Mouse (Mus musculus) G1E (cell line): ENCODE data around the gene Dynlt1b. TPM values are rescaled to one million over a fixed set of nuclear protein-coding genes. Genes with fewer than 3 reads are reported as not detected.
A peak's percentile ranks its signal among the peaks of the same experiment; 100 is the strongest.
"Not testable (repeated sequence)": the region's sequence is repeated elsewhere in the genome, so short reads cannot be mapped to it uniquely, and the experiment has no call there.

Source experiments
- ATAC-seq: 2 replicates; pipeline ENCODE4 v1.8.0; 2016; ENCODE audit warnings: mild to moderate bottlenecking; ENCODE audit not compliant: insufficient number of reproducible peaks, poor library complexity, low FRiP score, severe bottlenecking; ENCODE audit errors: extremely low read depth
- DNase-seq: peaks from one replicate; pipeline ENCODE4 v3.0.0; 2012; ENCODE audit warnings: low spot score
- H3K27me3 ChIP-seq: 2 replicates; pipeline ENCODE4 v1.6.1; 2012; ENCODE audit warnings: mild to moderate bottlenecking, low read length, inconsistent platforms; ENCODE audit not compliant: insufficient read depth
- H3K36me3 ChIP-seq: replicated peaks from 2 replicates; pipeline ENCODE3; 2012; ENCODE audit warnings: mild to moderate bottlenecking, inconsistent platforms
- H3K4me1 ChIP-seq: 2 replicates; pipeline ENCODE4 v1.6.1; 2012; ENCODE audit warnings: low read depth, low read length, inconsistent platforms, mixed read lengths; ENCODE audit not compliant: insufficient read depth
- H3K4me3 ChIP-seq: 2 replicates; pipeline ENCODE4 v1.5.1; 2012; ENCODE audit warnings: low read depth, mild to moderate bottlenecking, inconsistent platforms, low read length, moderate library complexity, mixed read lengths
- H3K9me3 ChIP-seq: replicated peaks from 2 replicates; pipeline ENCODE4 v1.6.1; 2012; ENCODE audit warnings: inconsistent platforms
- polyA plus RNA-seq: library from polyadenylated mRNA; stranded (reverse); fragments of >175 nt; gene quantifications from 2 replicates; pipeline ENCODE4 v1.2.3, GENCODE M21; 2012
- total RNA-seq, 2 experiments: library from RNA; stranded (forward) in 1 of 2; stranded (reverse) in 1 of 2; fragments of 200-1000 nt in 1 of 2; fragments of >200 nt in 1 of 2; fragmentation: Nextera tagmentation in 1 of 2; gene quantifications; 2 replicates each; pipeline ENCODE4 v1.2.3; 2014 to 2017

Dynlt1b gene
- total and polyA plus RNA-seq, 3 experiments = 19.0 to 388 (median 176) TPM

- H3K4me1 ChIP-seq, H3K27me3 ChIP-seq, DNase-seq, H3K36me3 ChIP-seq, H3K9me3 ChIP-seq, H3K4me3 ChIP-seq, ATAC-seq: not testable (repeated sequence)
These were observed 4.6 kb upstream of the Dynlt1b start for GRCm38 (mm10) chr17:6425325-6425724.

GRCm38 (mm10) chr17:6426869-6427268, 3.0 kb upstream of the Dynlt1b start:
- DNase-seq, H3K4me3 ChIP-seq, H3K36me3 ChIP-seq, H3K9me3 ChIP-seq, ATAC-seq, H3K27me3 ChIP-seq: not testable (repeated sequence)
- peaks cover 14% of the 10 kb centered on the region for H3K4me1 ChIP-seq

DNA sequence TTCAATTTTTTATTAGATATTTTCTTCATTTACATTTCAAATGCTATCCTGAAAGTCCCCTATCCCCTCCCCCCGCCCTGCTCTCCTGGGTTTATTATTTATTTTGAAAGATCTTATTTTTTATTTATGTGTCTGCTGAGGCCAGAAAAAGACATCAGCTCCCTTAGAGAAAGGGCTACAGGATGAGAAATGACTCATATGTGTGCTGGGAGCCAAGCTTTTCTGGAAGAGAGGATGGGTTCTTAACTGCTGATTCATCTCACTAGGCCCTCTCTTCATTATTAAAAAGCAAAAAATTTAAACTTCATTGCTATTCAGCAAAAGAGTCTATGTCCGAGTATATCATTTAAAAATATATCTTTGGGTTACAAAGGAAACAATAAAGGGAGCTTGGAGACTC, 986 bp upstream of the Dynlt1b start:
- H3K4me1 ChIP-seq = peaks cover 24% of the 10 kb centered on the region
- not testable (repeated sequence) for H3K9me3 ChIP-seq, ATAC-seq, H3K27me3 ChIP-seq, H3K36me3 ChIP-seq, H3K4me3 ChIP-seq, DNase-seq

DNA sequence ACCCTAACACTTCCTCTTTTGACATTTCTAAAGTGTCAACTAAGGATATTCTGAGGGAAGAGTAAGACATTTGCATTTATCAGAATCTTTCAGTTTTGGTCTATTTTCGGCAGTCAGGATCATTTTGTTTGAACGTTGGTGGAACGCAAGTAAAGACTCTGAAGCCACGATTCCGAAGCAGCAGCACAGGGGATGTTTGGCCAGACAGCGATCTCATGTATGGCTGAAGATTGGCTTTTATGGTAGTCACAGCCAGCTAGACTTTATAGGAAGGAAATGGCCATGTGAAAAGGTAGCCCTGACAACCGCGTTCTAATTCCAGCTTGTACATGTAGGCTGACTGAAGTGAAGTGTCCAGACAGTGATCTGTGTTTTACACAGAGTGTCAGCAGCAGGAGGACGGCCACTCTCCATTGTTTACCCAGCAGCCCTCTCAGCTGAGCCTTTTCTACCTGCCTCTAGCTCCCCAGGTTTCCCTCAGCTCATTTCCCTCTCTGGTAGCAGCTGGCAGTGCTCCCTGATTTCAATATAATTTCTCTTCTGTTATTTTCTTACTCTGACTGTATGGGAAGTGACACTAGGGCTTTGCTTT, 594 bp downstream of the Dynlt1b start:
- DNase-seq, H3K27me3 ChIP-seq, H3K9me3 ChIP-seq: not testable (repeated sequence)
- Histone ChIP-seq H3K4me1 (peaks cover 26% of the 10 kb centered on the region), H3K4me3 (peak overlapping the region; percentile 69), H3K36me3 (peaks cover 10% of the 10 kb centered on the region)
- peak; percentile 7; the same call in 1 of the 2 replicates for ATAC-seq

DNA sequence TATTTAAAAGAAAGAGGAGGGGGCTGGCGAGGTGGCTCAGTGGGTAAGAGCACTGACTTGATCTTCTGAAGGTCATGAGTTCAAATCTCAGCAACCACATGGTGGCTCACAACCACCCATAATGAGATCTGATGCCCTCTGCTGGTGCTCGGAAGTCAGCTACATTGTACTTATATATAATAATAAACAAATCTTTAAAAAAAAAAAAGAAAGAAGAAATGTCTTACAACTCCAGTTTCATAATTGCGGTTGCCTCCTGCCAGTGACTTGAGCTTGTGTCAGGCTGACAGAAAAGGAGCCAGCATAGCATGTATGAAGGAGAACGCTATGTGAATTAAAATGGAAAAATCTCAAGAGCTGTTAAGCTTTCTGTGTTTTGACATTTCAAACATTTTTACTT, 2.5 kb downstream of the Dynlt1b start:
- H3K27me3 ChIP-seq, H3K9me3 ChIP-seq, H3K4me3 ChIP-seq, ATAC-seq, DNase-seq: not testable (repeated sequence)
- peaks cover 10% of the 10 kb centered on the region for H3K36me3 ChIP-seq
- H3K4me1 ChIP-seq = peaks cover 26% of the 10 kb centered on the region

GRCm38 (mm10) chr17:6433691-6434090, 3.8 kb downstream of the Dynlt1b start:
- peaks cover 13% of the 10 kb centered on the region for H3K36me3 ChIP-seq
- H3K9me3 ChIP-seq, H3K4me3 ChIP-seq, H3K27me3 ChIP-seq, DNase-seq, ATAC-seq: not testable (repeated sequence)
- peaks cover 26% of the 10 kb centered on the region for H3K4me1 ChIP-seq

DNA sequence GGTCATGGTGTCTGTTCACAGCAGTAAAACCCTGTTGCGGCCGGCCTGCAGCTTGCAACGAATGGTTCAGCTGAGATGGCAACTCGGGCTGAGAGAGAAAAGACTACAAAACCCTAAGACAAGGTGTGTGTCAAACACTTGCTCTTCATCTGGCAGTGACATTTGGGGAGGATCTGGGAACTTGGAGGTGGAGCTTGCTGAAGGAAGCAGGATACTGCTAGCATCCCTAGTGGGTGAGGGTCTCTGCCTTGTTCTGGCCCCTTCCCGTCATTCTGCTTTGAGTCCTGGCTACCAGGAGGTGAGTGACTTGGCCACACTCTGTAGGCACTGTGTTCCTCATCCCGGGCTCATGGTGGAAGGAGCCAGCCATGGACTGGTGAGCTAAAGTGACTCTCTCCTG, 8.2 kb downstream of the Dynlt1b start:
- ATAC-seq, H3K4me3 ChIP-seq, H3K27me3 ChIP-seq, H3K4me1 ChIP-seq, H3K9me3 ChIP-seq, DNase-seq, H3K36me3 ChIP-seq: not testable (repeated sequence)

DNA sequence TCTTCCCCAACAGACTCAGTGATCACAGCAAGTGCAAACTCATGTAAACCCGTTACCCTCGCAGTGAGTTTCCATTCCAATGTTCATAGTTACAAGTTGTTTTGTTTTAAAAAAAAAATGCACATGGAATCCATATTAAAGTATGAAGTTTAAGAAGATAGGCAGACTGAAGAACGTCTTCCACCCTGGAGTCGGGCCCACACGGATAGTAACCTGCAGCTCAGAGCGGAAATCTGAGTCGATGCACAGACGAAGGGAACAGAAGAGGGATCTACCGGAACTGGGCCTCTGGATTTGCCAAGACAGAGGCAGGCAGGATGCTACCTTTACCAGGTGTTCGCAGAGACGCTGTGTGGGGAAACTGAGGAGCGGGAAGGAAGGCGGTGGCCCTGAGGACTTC, 10.0 kb downstream of the Dynlt1b start:
- not testable (repeated sequence) for ATAC-seq, H3K4me3 ChIP-seq, H3K9me3 ChIP-seq, DNase-seq, H3K27me3 ChIP-seq, H3K4me1 ChIP-seq, H3K36me3 ChIP-seq

GRCm38 (mm10) chr17:6440493-6441077, 10.7 kb downstream of the Dynlt1b start:
- H3K4me1 ChIP-seq, DNase-seq, H3K4me3 ChIP-seq, H3K36me3 ChIP-seq, H3K9me3 ChIP-seq, ATAC-seq, H3K27me3 ChIP-seq: not testable (repeated sequence)

DNA sequence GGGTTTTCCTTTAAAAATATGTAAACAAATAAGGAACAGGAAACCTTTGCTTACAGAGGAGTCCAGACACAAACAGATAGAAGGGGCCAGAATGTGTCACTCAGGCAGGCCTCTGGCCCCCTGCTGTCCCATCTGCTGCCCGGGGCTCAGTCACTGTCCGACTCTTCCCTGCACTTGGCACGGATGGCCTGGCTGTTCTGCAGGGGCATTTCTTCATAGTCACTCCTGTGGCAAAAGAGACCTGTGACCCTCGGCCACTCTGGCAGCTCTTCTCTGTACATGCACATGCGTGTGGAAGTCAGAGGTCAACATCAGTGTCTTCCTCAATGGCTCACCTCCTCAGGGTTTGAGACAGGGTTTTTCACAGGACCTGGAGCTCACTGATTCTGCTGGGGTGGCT, 11.3 kb downstream of the Dynlt1b start:
- H3K36me3 ChIP-seq, DNase-seq, H3K9me3 ChIP-seq, H3K4me3 ChIP-seq, ATAC-seq, H3K27me3 ChIP-seq, H3K4me1 ChIP-seq: not testable (repeated sequence)

- not testable (repeated sequence) for H3K4me3 ChIP-seq, ATAC-seq, H3K9me3 ChIP-seq, H3K27me3 ChIP-seq, H3K36me3 ChIP-seq, DNase-seq, H3K4me1 ChIP-seq
These were observed 12.6 kb downstream of the Dynlt1b start for GRCm38 (mm10) chr17:6442513-6442912.

- not testable (repeated sequence) for H3K36me3 ChIP-seq, DNase-seq, ATAC-seq, H3K4me3 ChIP-seq, H3K9me3 ChIP-seq, H3K4me1 ChIP-seq, H3K27me3 ChIP-seq
These were observed 16.1 kb downstream of the Dynlt1b start for GRCm38 (mm10) chr17:6445794-6446587.
